Mouse (Mus musculus) liver, embryonic 15.5 days (tissue): ENCODE results near the gene Fam47e. TPM values are rescaled to one million over a fixed set of nuclear protein-coding genes. Genes with fewer than 3 reads are reported as not detected.

Source experiments
- ATAC-seq: fragments of 200-750 bp; cut with Nextera tagmentation; 2 replicates; pipeline ENCODE4 v1.8.0; 2017; ENCODE audit warnings: moderate number of reproducible peaks, mild to moderate bottlenecking, moderate library complexity; ENCODE audit not compliant: insufficient read depth
- H3K27ac ChIP-seq: fragments of 300-500 bp; sonication (generic); replicated peaks from 2 replicates; pipeline ENCODE4 v1.5.1; 2015; ENCODE audit warnings: mild to moderate bottlenecking, inconsistent platforms
- H3K27me3 ChIP-seq: fragments of 300-500 bp; sonication (generic); 2 replicates; pipeline ENCODE4 v1.6.1; 2015; ENCODE audit warnings: mild to moderate bottlenecking, inconsistent platforms
- H3K36me3 ChIP-seq: fragments of 300-500 bp; sonication (generic); replicated peaks from 2 replicates; pipeline ENCODE4 v1.6.1; 2015; ENCODE audit warnings: moderate library complexity, mild to moderate bottlenecking, inconsistent platforms
- H3K4me1 ChIP-seq: fragments of 300-500 bp; sonication (generic); replicated peaks from 2 replicates; pipeline ENCODE4 v1.6.1; 2015; ENCODE audit warnings: inconsistent platforms
- H3K4me2 ChIP-seq: fragments of 300-500 bp; sonication (generic); 2 replicates; pipeline ENCODE4 v1.6.1; 2015; ENCODE audit warnings: moderate library complexity, mild to moderate bottlenecking, inconsistent platforms
- H3K4me3 ChIP-seq: fragments of 300-500 bp; sonication (generic); replicated peaks from 2 replicates; pipeline ENCODE4 v1.5.1; 2015; ENCODE audit warnings: mild to moderate bottlenecking, inconsistent platforms
- H3K9ac ChIP-seq: fragments of 300-500 bp; sonication (generic); 2 replicates; pipeline ENCODE4 v1.6.1; 2015; ENCODE audit warnings: moderate library complexity, mild to moderate bottlenecking, inconsistent platforms
- H3K9me3 ChIP-seq: fragments of 300-500 bp; sonication (generic); replicated peaks from 2 replicates; pipeline ENCODE4 v1.6.1; 2016; ENCODE audit warnings: inconsistent platforms
- WGBS: fragments of 180-500 bp; shearing (Covaris S2); methylation state at CpG from one replicate; pipeline ENCODE4 v1.1.7; 2015; ENCODE audit warnings: mixed read lengths; ENCODE audit not compliant: insufficient replicate concordance; 5-methylcytosine and 5-hydroxymethylcytosine counted together
- polyA plus RNA-seq: library from polyadenylated mRNA; unstranded; fragments of >200 nt; fragmentation: Nextera tagmentation; extraction: Ambion mirVana; gene quantifications from 2 replicates; pipeline ENCODE4 v1.2.1, GENCODE M21; 2015

The Fam47e gene
- polyA plus RNA-seq, 1 experiment from 2014 or later = 4.6 TPM

- H3K4me1 ChIP-seq = no peaks in the 10 kb centered on the region
- H3K27me3 ChIP-seq = no peaks in the 10 kb centered on the region
- no peak overlapping the region for H3K27ac ChIP-seq
- no peaks in the 10 kb centered on the region for H3K36me3 ChIP-seq
- ATAC-seq = no peak
- H3K4me3 ChIP-seq = no peak overlapping the region
- H3K9ac ChIP-seq = no peak overlapping the region
- WGBS = 59% methylated on average over 4 of the region's 4 CpGs
- no peaks in the 10 kb centered on the region for H3K9me3 ChIP-seq
- H3K4me2 ChIP-seq = no peak overlapping the region
Observed at GRCm38 (mm10) chr5:92554443-92554842, 426 bp upstream of the Fam47e start.

- Histone ChIP-seq H3K4me2 (no peak overlapping the region), H3K27me3 (no peaks in the 10 kb centered on the region), H3K9ac (no peak overlapping the region), H3K9me3 (no peaks in the 10 kb centered on the region), H3K27ac (no peak overlapping the region), H3K4me3 (no peak overlapping the region), H3K4me1 (no peaks in the 10 kb centered on the region), H3K36me3 (no peaks in the 10 kb centered on the region)
- ATAC-seq = no peak
- 78% methylated on average over 1 of the region's 1 CpGs for WGBS
Observed at GRCm38 (mm10) chr5:92555905-92556304, 1.0 kb downstream of the Fam47e start.

- Histone ChIP-seq H3K36me3 (no peaks in the 10 kb centered on the region), H3K4me3 (no peak overlapping the region), H3K27ac (no peak overlapping the region), H3K9me3 (no peaks in the 10 kb centered on the region), H3K4me1 (no peaks in the 10 kb centered on the region), H3K27me3 (no peaks in the 10 kb centered on the region), H3K9ac (no peak overlapping the region), H3K4me2 (no peak overlapping the region)
- WGBS = 59% methylated on average over 1 of the region's 1 CpGs
- ATAC-seq = no peak
Observed at GRCm38 (mm10) chr5:92557508-92557907, 2.6 kb downstream of the Fam47e start.

- 52% methylated on average over 2 of the region's 2 CpGs for WGBS
- no peak for ATAC-seq
- H3K9ac ChIP-seq = no peak overlapping the region
Observed at GRCm38 (mm10) chr5:92560201-92560600, 5.3 kb downstream of the Fam47e start.

GRCm38 (mm10) chr5:92562002-92562401 is 7.1 kb downstream of the Fam47e start:
- Histone ChIP-seq H3K27ac (no peak overlapping the region), H3K4me2 (no peak overlapping the region), H3K36me3 (no peaks in the 10 kb centered on the region), H3K4me1 (no peaks in the 10 kb centered on the region), H3K9ac (no peak overlapping the region), H3K4me3 (no peak overlapping the region), H3K27me3 (no peaks in the 10 kb centered on the region), H3K9me3 (no peaks in the 10 kb centered on the region)
- WGBS = 66% methylated on average over 13 of the region's 13 CpGs
- ATAC-seq = no peak

More at GRCm38 (mm10) chr5:92560201-92560600, 5.3 kb downstream of the Fam47e start:
- no peaks in the 10 kb centered on the region for H3K27me3 ChIP-seq
- H3K4me2 ChIP-seq = no peak overlapping the region
- H3K4me3 ChIP-seq = no peak overlapping the region
- no peaks in the 10 kb centered on the region for H3K36me3 ChIP-seq
- H3K9me3 ChIP-seq = no peaks in the 10 kb centered on the region
- H3K4me1 ChIP-seq = no peaks in the 10 kb centered on the region
- no peak overlapping the region for H3K27ac ChIP-seq

GRCm38 (mm10) chr5:92571232-92571631 is 16.4 kb downstream of the Fam47e start:
- H3K4me3 ChIP-seq = no peak overlapping the region
- no peaks in the 10 kb centered on the region for H3K36me3 ChIP-seq
- H3K9ac ChIP-seq = no peak overlapping the region
- ATAC-seq = peak; percentile 76
- H3K27ac ChIP-seq = no peak overlapping the region
- 55% methylated on average over 4 of the region's 4 CpGs for WGBS
- no peaks in the 10 kb centered on the region for H3K9me3 ChIP-seq
- H3K4me2 ChIP-seq = no peak overlapping the region; the same call in 1 of the 2 replicates
- no peaks in the 10 kb centered on the region for H3K27me3 ChIP-seq
- no peaks in the 10 kb centered on the region for H3K4me1 ChIP-seq

GRCm38 (mm10) chr5:92579559-92579958 is 24.7 kb downstream of the Fam47e start:
- Histone ChIP-seq H3K4me1 (no peaks in the 10 kb centered on the region), H3K27me3 (no peaks in the 10 kb centered on the region), H3K9me3 (no peaks in the 10 kb centered on the region), H3K4me3 (no peak overlapping the region), H3K36me3 (no peaks in the 10 kb centered on the region), H3K4me2 (no peak overlapping the region), H3K27ac (no peak overlapping the region), H3K9ac (no peak overlapping the region)
- WGBS = 65% methylated on average over 14 of the region's 14 CpGs
- ATAC-seq = no peak

GRCm38 (mm10) chr5:92585932-92586331 is 31.1 kb downstream of the Fam47e start:
- H3K4me2 ChIP-seq = no peak overlapping the region
- H3K9me3 ChIP-seq = no peaks in the 10 kb centered on the region
- H3K27me3 ChIP-seq = no peaks in the 10 kb centered on the region
- no peak overlapping the region for H3K27ac ChIP-seq
- H3K4me1 ChIP-seq = no peaks in the 10 kb centered on the region
- ATAC-seq = peak; percentile 73
- no peak overlapping the region for H3K9ac ChIP-seq
- 64% methylated on average over 10 of the region's 10 CpGs for WGBS
- no peaks in the 10 kb centered on the region for H3K36me3 ChIP-seq
- H3K4me3 ChIP-seq = no peak overlapping the region

GRCm38 (mm10) chr5:92595026-92595425 is 40.2 kb downstream of the Fam47e start:
- no peak for ATAC-seq
- H3K36me3 ChIP-seq = no peaks in the 10 kb centered on the region
- H3K9me3 ChIP-seq = no peaks in the 10 kb centered on the region
- H3K27ac ChIP-seq = no peak overlapping the region
- no peak overlapping the region for H3K9ac ChIP-seq
- no peak overlapping the region for H3K4me2 ChIP-seq
- 65% methylated on average over 5 of the region's 5 CpGs for WGBS
- no peaks in the 10 kb centered on the region for H3K27me3 ChIP-seq
- no peak overlapping the region for H3K4me3 ChIP-seq
- H3K4me1 ChIP-seq = no peaks in the 10 kb centered on the region

GRCm38 (mm10) chr5:92596865-92597264 is 42.0 kb downstream of the Fam47e start:
- no peak overlapping the region for H3K4me2 ChIP-seq
- H3K4me3 ChIP-seq = no peak overlapping the region
- 75% methylated on average over 8 of the region's 8 CpGs for WGBS
- H3K4me1 ChIP-seq = no peaks in the 10 kb centered on the region
- no peak for ATAC-seq
- no peaks in the 10 kb centered on the region for H3K9me3 ChIP-seq
- H3K27ac ChIP-seq = no peak overlapping the region
- H3K36me3 ChIP-seq = no peaks in the 10 kb centered on the region
- H3K9ac ChIP-seq = no peak overlapping the region
- H3K27me3 ChIP-seq = peaks cover 7% of the 10 kb centered on the region

- H3K4me1 ChIP-seq = no peaks in the 10 kb centered on the region
- H3K36me3 ChIP-seq = no peaks in the 10 kb centered on the region
- no peak overlapping the region for H3K27ac ChIP-seq
- no peak overlapping the region for H3K9ac ChIP-seq
- no peaks in the 10 kb centered on the region for H3K9me3 ChIP-seq
- WGBS = 62% methylated on average over 10 of the region's 10 CpGs
- peaks cover 27% of the 10 kb centered on the region for H3K27me3 ChIP-seq
- no peak overlapping the region for H3K4me3 ChIP-seq
- ATAC-seq = no peak
- H3K4me2 ChIP-seq = no peak overlapping the region
Observed at GRCm38 (mm10) chr5:92599030-92599429, 44.2 kb downstream of the Fam47e start.
